Mouse (Mus musculus): ENCODE measurements around the gene Nme8.

GRCm38 (mm10) chr13:19599242-19599641, 98.4 kb downstream of the Nme8 start:
- no peak for TF ChIP-seq CHD2 (IDR thresholded peaks at IDR 0.05; ENCODE audit: low read depth, low read length)
- TF ChIP-seq MAFK (IDR thresholded peaks at IDR 0.05; ENCODE audit: insufficient read depth, low read depth, low read length), result no peak
